Mouse (Mus musculus): ENCODE measurements around the gene Plekhh2. TPM values are rescaled to one million over a fixed set of nuclear protein-coding genes. Genes with fewer than 3 reads are reported as not detected.
A peak's percentile ranks its signal among the peaks of the same experiment; 100 is the strongest.

Gene Plekhh2
- polyA plus RNA-seq (2012; rRNA removed) (0.29 and 0.37 TPM in 2 replicates), polyA plus RNA-seq (2014; fragmentation: Nextera tagmentation; extraction: Ambion mirVana) (0.22 and 0.29 TPM in 2 replicates)

GRCm38 (mm10) chr17:84511682-84512515 lies at the start of gene Plekhh2:
TSS of gene Plekhh2 (plus strand) at chr17:84511895.
- Histone ChIP-seq H3K9ac (replicated peaks) (no peak within 1 kb of the TSS; the same call in 1 of the 2 replicates), H3K36me3 (replicated peaks; ENCODE audit: control insufficient read depth, insufficient read depth, low read depth) (no peaks in the 10 kb centered on the region), H3K9me3 (ENCODE audit: control insufficient read depth, low read length) (no peaks in the 10 kb centered on the region), H3K27ac (no peak within 1 kb of the TSS), H3K4me2 (ENCODE audit: low read depth) (peak within 1 kb of the TSS; percentile 57), H3K4me3 (ENCODE audit: insufficient read depth in 1 of 2, low read depth in 2 of 2, low read length in 2 of 2) (peak within 1 kb of the TSS; percentile 48 to 51), H3K27me3 (ENCODE audit: control insufficient read depth, insufficient read depth, low read length) (peaks cover 25% of the 10 kb centered on the region), H3K4me1 (replicated peaks; ENCODE audit: control insufficient read depth in 2 of 2, insufficient read depth in 2 of 2, low read length in 1 of 2) (peaks cover 0 to 2% of the 10 kb centered on the region in 2 experiments; a peak in 1 of 4 replicates)
- ATAC-seq (ENCODE audit: insufficient read depth) = 0 out of 2 replicates have a peak, but pooled peaks have one; percentile 21
- no peak for TF ChIP-seq EP300 (IDR thresholded peaks at IDR 0.05; ENCODE audit: low read depth)
- TF ChIP-seq CTCF (IDR thresholded peaks at IDR 0.05; ENCODE audit: low read depth) = no peak
- 1% methylated on average over 79 of the region's 79 CpGs for WGBS (ENCODE audit: insufficient replicate concordance)
- DNase-seq (ENCODE audit: low read depth in 3 of 3, low spot score in 3 of 3) = peak; percentile 1 to 22 (median 3)

GRCm38 (mm10) chr17:84465753-84466608 lies 45.7 kb upstream of the Plekhh2 start, which contains the start of gene Thada:
TSS of gene Thada (minus strand) at chr17:84466205.
- WGBS (ENCODE audit: insufficient replicate concordance) = under 1% methylated on average over 67 of the region's 67 CpGs
- Histone ChIP-seq H3K36me3 (replicated peaks; ENCODE audit: control insufficient read depth, insufficient read depth, low read depth) (no peaks in the 10 kb centered on the region), H3K4me2 (ENCODE audit: low read depth) (peak within 1 kb of the TSS; percentile 95), H3K27ac (peak within 1 kb of the TSS; percentile 42), H3K9ac (replicated peaks) (peak within 1 kb of the TSS; percentile 85), H3K9me3 (ENCODE audit: control insufficient read depth, low read length) (no peaks in the 10 kb centered on the region), H3K4me3 (ENCODE audit: insufficient read depth in 1 of 2, low read depth in 2 of 2, low read length in 2 of 2) (peak within 1 kb of the TSS; percentile 89 to 97), H3K4me1 (replicated peaks; ENCODE audit: control insufficient read depth in 2 of 2, insufficient read depth in 2 of 2, low read length in 1 of 2) (peaks cover 0 to 5% of the 10 kb centered on the region in 2 experiments; a peak in 1 of 4 replicates), H3K27me3 (ENCODE audit: control insufficient read depth, insufficient read depth, low read length) (no peaks in the 10 kb centered on the region)
- DNase-seq (ENCODE audit: low read depth in 3 of 3, low spot score in 3 of 3) (peak; percentile 96 to 97 (median 96)), ATAC-seq (ENCODE audit: insufficient read depth) (peak; percentile 93)
- TF ChIP-seq EP300 (IDR thresholded peaks at IDR 0.05; ENCODE audit: low read depth) (peak; percentile 72), CTCF (IDR thresholded peaks at IDR 0.05; ENCODE audit: low read depth) (no peak)

GRCm38 (mm10) chr17:84474312-84474711 lies 37.4 kb upstream of the Plekhh2 start:
- Histone ChIP-seq H3K9me3 (ENCODE audit: control insufficient read depth, low read length) (no peaks in the 10 kb centered on the region), H3K4me3 (ENCODE audit: insufficient read depth in 1 of 2, low read depth in 2 of 2, low read length in 2 of 2) (no peak overlapping the region), H3K27ac (no peak overlapping the region), H3K9ac (replicated peaks) (no peak overlapping the region), H3K36me3 (replicated peaks; ENCODE audit: control insufficient read depth, insufficient read depth, low read depth) (no peaks in the 10 kb centered on the region), H3K27me3 (ENCODE audit: control insufficient read depth, insufficient read depth, low read length) (no peaks in the 10 kb centered on the region), H3K4me1 (replicated peaks; ENCODE audit: control insufficient read depth in 2 of 2, insufficient read depth in 2 of 2, low read length in 1 of 2) (no peaks in the 10 kb centered on the region), H3K4me2 (ENCODE audit: low read depth) (no peak overlapping the region)
- 52% methylated on average over 4 of the region's 4 CpGs for WGBS (ENCODE audit: insufficient replicate concordance)
- ATAC-seq (ENCODE audit: insufficient read depth) (no peak), DNase-seq (ENCODE audit: low read depth in 3 of 3, low spot score in 3 of 3) (no peak)
- no peak for TF ChIP-seq EP300 (IDR thresholded peaks at IDR 0.05; ENCODE audit: low read depth)
- no peak for TF ChIP-seq CTCF (IDR thresholded peaks at IDR 0.05; ENCODE audit: low read depth)

- H3K27me3 ChIP-seq (ENCODE audit: control insufficient read depth, insufficient read depth, low read length) = no peaks in the 10 kb centered on the region
- no peaks in the 10 kb centered on the region for H3K9me3 ChIP-seq (ENCODE audit: control insufficient read depth, low read length)
- H3K9ac ChIP-seq (replicated peaks) = no peak overlapping the region
- H3K27ac ChIP-seq = no peak overlapping the region
- DNase-seq (ENCODE audit: low read depth in 3 of 3, low spot score in 3 of 3) = no peak
- no peak overlapping the region for H3K4me2 ChIP-seq (ENCODE audit: low read depth)
- 61% methylated on average over 5 of the region's 5 CpGs for WGBS (ENCODE audit: insufficient replicate concordance)
- no peak overlapping the region for H3K4me3 ChIP-seq (ENCODE audit: insufficient read depth in 1 of 2, low read depth in 2 of 2, low read length in 2 of 2)
- TF ChIP-seq EP300 (IDR thresholded peaks at IDR 0.05; ENCODE audit: low read depth) (no peak), CTCF (IDR thresholded peaks at IDR 0.05; ENCODE audit: low read depth) (no peak)
- ATAC-seq (ENCODE audit: insufficient read depth) = no peak
- H3K36me3 ChIP-seq (replicated peaks; ENCODE audit: control insufficient read depth, insufficient read depth, low read depth) = no peaks in the 10 kb centered on the region
- no peaks in the 10 kb centered on the region for H3K4me1 ChIP-seq (replicated peaks; ENCODE audit: control insufficient read depth in 2 of 2, insufficient read depth in 2 of 2, low read length in 1 of 2)
Measured at GRCm38 (mm10) chr17:84477176-84477575, 34.5 kb upstream of the Plekhh2 start.

All from liver, embryonic 14.5 days (tissue).